Mouse (Mus musculus) embryonic fibroblast, embryonic 13.5 days (primary cell): ENCODE results near the gene Atpif1.

Source experiments
- CTCF ChIP-seq: IDR thresholded peaks from 2 replicates; pipeline ENCODE4 v1.5.1; 2011; ENCODE audit warnings: mild to moderate bottlenecking, control low read depth, low read length, moderate library complexity, borderline replicate concordance; ENCODE audit not compliant: insufficient read depth
- POLR2A ChIP-seq: IDR thresholded peaks from 2 replicates; pipeline ENCODE4 v1.6.1; 2011; ENCODE audit warnings: low read depth, mild to moderate bottlenecking, control low read depth, low read length, moderate library complexity

DNA sequence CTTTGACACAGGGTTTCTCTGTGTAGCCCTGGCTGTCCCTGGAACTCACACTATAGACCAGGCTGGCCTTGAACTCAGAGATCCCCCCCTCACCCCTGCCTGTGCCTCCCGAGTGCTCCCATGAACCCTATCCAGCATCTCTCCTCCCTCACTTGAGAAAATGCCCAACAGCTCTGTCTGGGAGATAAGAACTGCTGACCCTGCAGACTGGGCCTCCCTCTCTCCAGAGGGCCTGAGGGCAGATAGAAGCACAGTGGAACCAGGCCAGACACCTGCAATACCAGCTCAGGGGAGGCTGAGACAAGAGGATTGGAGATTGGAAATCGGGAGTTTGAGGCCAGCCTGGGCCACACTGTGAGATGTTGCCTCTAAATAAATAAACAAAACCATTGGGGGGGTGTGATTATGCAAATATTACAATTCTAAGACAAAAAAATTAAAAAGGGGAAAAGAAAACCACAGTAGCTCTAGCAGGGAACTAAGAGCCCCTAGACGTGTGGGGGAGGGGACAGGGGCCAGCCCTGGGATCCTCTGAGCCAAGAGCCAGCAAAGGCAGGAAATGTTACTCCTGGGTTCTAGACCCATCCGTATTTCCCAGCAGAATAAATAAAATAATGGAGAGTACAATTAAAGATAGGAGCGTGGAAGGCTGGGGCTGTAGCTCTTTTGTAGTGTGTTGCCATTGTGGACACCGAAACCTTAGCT lies 28.3 kb downstream of the Atpif1 start:
- TF ChIP-seq POLR2A, result no peak
- no peak for TF ChIP-seq CTCF
